Mouse (Mus musculus) limb, embryonic 11.5 days (tissue): Measurements from ENCODE around the gene Ccdc63. TPM values are rescaled to one million over a fixed set of nuclear protein-coding genes. Genes with fewer than 3 reads are reported as not detected.

Experiments
- ATAC-seq: fragments of 200-750 bp; cut with Nextera tagmentation; 2 replicates; pipeline ENCODE4 v1.8.0; 2017; ENCODE audit warnings: low read depth; ENCODE audit not compliant: insufficient number of reproducible peaks, low FRiP score, low TSS enrichment
- DNase-seq: peaks from one replicate; pipeline ENCODE4 v3.0.0-alpha.2; 2015; ENCODE audit warnings: low spot score
- H3K27ac ChIP-seq: fragments of 300-500 bp; sonication (generic); replicated peaks from 2 replicates; pipeline ENCODE4 v1.5.1; 2014; ENCODE audit warnings: low read depth, mild to moderate bottlenecking, low read length
- H3K27me3 ChIP-seq: fragments of 300-500 bp; sonication (generic); 2 replicates; pipeline ENCODE4 v1.6.1; 2014; ENCODE audit warnings: mild to moderate bottlenecking, low read length, mixed read lengths; ENCODE audit not compliant: control insufficient read depth, insufficient read depth
- H3K36me3 ChIP-seq: fragments of 300-500 bp; sonication (generic); 2 replicates; pipeline ENCODE4 v1.6.1; 2014; ENCODE audit warnings: mild to moderate bottlenecking, low read length, moderate library complexity, mixed read lengths; ENCODE audit not compliant: control insufficient read depth, insufficient read depth
- H3K4me1 ChIP-seq: fragments of 300-500 bp; sonication (generic); 2 replicates; pipeline ENCODE4 v1.6.1; 2014; ENCODE audit warnings: low read length, mixed read lengths; ENCODE audit not compliant: control insufficient read depth, insufficient read depth
- H3K4me2 ChIP-seq: fragments of 300-500 bp; sonication (generic); 2 replicates; pipeline ENCODE4 v1.6.1; 2014; ENCODE audit warnings: low read depth, mild to moderate bottlenecking, moderate library complexity; ENCODE audit not compliant: severe bottlenecking
- H3K4me3 ChIP-seq: fragments of 300-500 bp; sonication (generic); 2 replicates; pipeline ENCODE4 v1.5.1; 2014; ENCODE audit warnings: low read depth, low read length
- H3K9ac ChIP-seq: fragments of 300-500 bp; sonication (generic); 2 replicates; pipeline ENCODE4 v1.6.1; 2014; ENCODE audit warnings: mild to moderate bottlenecking, low read length
- H3K9me3 ChIP-seq: fragments of 300-500 bp; sonication (generic); 2 replicates; pipeline ENCODE4 v1.6.1; 2016; ENCODE audit warnings: low read length; ENCODE audit not compliant: control insufficient read depth
- WGBS: fragments of 180-500 bp; shearing (Covaris S2); extraction: QIAGEN DNeasy Blood & Tissue Kit; methylation state at CpG from one replicate; pipeline ENCODE4 v1.1.7; 2014; 5-methylcytosine and 5-hydroxymethylcytosine counted together
- polyA plus RNA-seq: library from polyadenylated mRNA; unstranded; fragments of >200 nt; fragmentation: Nextera tagmentation; extraction: Ambion mirVana; gene quantifications from 2 replicates; pipeline ENCODE4 v1.2.1, GENCODE M21; 2014

The Ccdc63 gene
- polyA plus RNA-seq, 1 experiment from 2014 or later: not detected

DNA sequence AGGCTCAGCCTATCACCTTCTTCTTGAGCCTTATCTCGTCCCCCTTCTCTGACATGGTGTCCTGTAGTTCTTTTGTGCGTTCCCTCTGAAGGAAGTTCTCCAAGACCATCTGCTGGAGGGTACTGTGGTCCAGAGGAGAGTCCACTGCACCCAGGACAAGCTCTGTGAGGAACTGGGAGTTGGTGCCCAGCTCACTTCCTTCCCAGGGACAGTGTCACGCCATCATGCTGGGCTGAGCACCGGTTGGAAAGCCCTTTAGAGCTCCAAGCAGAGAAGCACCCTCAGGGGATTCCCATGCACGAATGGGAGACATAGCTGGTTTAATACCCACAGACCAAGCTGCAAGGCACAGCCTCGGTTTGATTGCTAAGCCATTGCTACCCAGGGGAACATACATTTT lies 32.5 kb downstream of the Ccdc63 start:
- H3K9me3 ChIP-seq: no peaks in the 10 kb centered on the region
- H3K4me3 ChIP-seq: no peak overlapping the region
- DNase-seq (no peak), ATAC-seq (no peak)
- H3K36me3 ChIP-seq: no peaks in the 10 kb centered on the region
- H3K27me3 ChIP-seq: no peaks in the 10 kb centered on the region
- H3K4me1 ChIP-seq: 0 out of 2 replicates have a peak, but pooled peaks cover 2% of the 10 kb centered on the region
- H3K9ac ChIP-seq: no peak overlapping the region
- H3K4me2 ChIP-seq: no peak overlapping the region
- WGBS: 64% methylated on average over 6 of the region's 6 CpGs
- H3K27ac ChIP-seq: no peak overlapping the region

GRCm38 (mm10) chr5:122106212-122106611 lies 34.4 kb downstream of the Ccdc63 start:
- H3K27ac ChIP-seq: no peak overlapping the region
- ATAC-seq: no peak
- no peak overlapping the region for H3K4me2 ChIP-seq
- WGBS: 80% methylated on average over 6 of the region's 6 CpGs
- no peak overlapping the region for H3K4me3 ChIP-seq
- no peaks in the 10 kb centered on the region for H3K9me3 ChIP-seq
- H3K4me1 ChIP-seq: 0 out of 2 replicates have a peak, but pooled peaks cover 2% of the 10 kb centered on the region
- H3K27me3 ChIP-seq: no peaks in the 10 kb centered on the region
- no peak overlapping the region for H3K9ac ChIP-seq
- no peaks in the 10 kb centered on the region for H3K36me3 ChIP-seq
- no peak for DNase-seq

GRCm38 (mm10) chr5:122104981-122105380 lies 35.6 kb downstream of the Ccdc63 start:
- DNase-seq: no peak
- H3K4me3 ChIP-seq: no peak overlapping the region
- H3K27ac ChIP-seq: no peak overlapping the region

DNA sequence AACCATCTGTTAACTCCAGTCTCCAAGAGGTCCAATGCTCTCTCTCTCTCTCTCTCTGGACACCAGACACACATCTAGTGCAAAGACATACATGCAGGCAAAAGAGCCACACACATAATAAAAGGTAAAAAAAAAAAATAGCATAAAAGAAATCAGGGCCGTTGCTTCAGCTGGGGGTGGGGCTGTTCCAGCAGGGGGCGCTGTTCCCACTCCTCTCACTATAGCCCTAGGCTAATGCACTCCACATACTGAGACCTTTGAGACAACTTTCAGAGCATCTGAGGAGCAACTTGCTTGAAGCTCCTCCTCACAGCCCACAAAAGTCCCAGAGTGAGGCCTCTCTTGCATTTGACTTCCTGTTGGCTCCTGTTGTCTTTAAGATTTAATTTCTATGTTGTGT lies 36.4 kb downstream of the Ccdc63 start:
- no peaks in the 10 kb centered on the region for H3K27me3 ChIP-seq
- no peak overlapping the region for H3K9ac ChIP-seq
- no peak for ATAC-seq
- H3K36me3 ChIP-seq: no peaks in the 10 kb centered on the region
- peak; percentile 64 for DNase-seq
- H3K27ac ChIP-seq: no peak overlapping the region
- no peaks in the 10 kb centered on the region for H3K9me3 ChIP-seq
- H3K4me1 ChIP-seq: 0 out of 2 replicates have a peak, but pooled peaks cover under 1% of the 10 kb centered on the region
- H3K4me2 ChIP-seq: no peak overlapping the region
- H3K4me3 ChIP-seq: no peak overlapping the region
- 41% methylated on average over 2 of the region's 2 CpGs for WGBS

More at GRCm38 (mm10) chr5:122104981-122105380, 35.6 kb downstream of the Ccdc63 start:
- no peak overlapping the region for H3K4me2 ChIP-seq
- no peak for ATAC-seq
- no peaks in the 10 kb centered on the region for H3K27me3 ChIP-seq
- no peaks in the 10 kb centered on the region for H3K36me3 ChIP-seq
- 90% methylated on average over 9 of the region's 9 CpGs for WGBS
- 0 out of 2 replicates have a peak, but pooled peaks cover 2% of the 10 kb centered on the region for H3K4me1 ChIP-seq
- no peak overlapping the region for H3K9ac ChIP-seq
- no peaks in the 10 kb centered on the region for H3K9me3 ChIP-seq

DNA sequence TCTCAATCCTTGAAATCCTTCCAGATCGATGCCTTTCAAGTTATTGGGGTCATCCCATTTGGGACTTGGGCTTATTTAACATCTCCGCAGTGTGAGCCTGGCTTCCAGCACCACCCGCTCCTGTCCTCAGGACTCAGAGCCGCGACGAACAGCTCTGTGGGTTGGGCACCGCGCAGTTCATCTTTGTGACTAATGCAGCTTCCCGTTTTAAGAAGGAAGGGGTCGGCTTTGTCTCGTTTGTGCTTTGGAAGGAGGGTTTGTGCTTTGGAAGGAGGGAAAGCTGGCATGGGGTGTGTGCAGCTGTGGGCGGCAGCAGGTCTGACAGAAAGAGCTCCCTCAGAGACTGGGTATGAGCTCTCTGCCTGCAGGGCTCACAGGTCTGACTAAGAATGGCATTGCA lies 37.5 kb downstream of the Ccdc63 start:
- no peak overlapping the region for H3K4me2 ChIP-seq
- no peaks in the 10 kb centered on the region for H3K27me3 ChIP-seq
- DNase-seq (no peak), ATAC-seq (no peak)
- H3K36me3 ChIP-seq: no peaks in the 10 kb centered on the region
- no peak overlapping the region for H3K4me3 ChIP-seq
- 50% methylated on average over 12 of the region's 12 CpGs for WGBS
- H3K4me1 ChIP-seq: no peaks in the 10 kb centered on the region
- no peaks in the 10 kb centered on the region for H3K9me3 ChIP-seq
- H3K27ac ChIP-seq: no peak overlapping the region
- no peak overlapping the region for H3K9ac ChIP-seq

- no peak for ATAC-seq
- no peaks in the 10 kb centered on the region for H3K27me3 ChIP-seq
- no peaks in the 10 kb centered on the region for H3K4me1 ChIP-seq
- H3K4me3 ChIP-seq: no peak overlapping the region
- no peaks in the 10 kb centered on the region for H3K9me3 ChIP-seq
- H3K36me3 ChIP-seq: no peaks in the 10 kb centered on the region
- no peak overlapping the region for H3K4me2 ChIP-seq
- H3K27ac ChIP-seq: no peak overlapping the region
- no peak overlapping the region for H3K9ac ChIP-seq
- DNase-seq: no peak
- WGBS: 37% methylated on average over 7 of the region's 7 CpGs
These were observed 38.1 kb downstream of the Ccdc63 start for GRCm38 (mm10) chr5:122102476-122103050.

GRCm38 (mm10) chr5:122094439-122094838 lies 46.2 kb downstream of the Ccdc63 start:
- H3K27ac ChIP-seq: no peak overlapping the region
- no peak for ATAC-seq
- WGBS: 79% methylated on average over 10 of the region's 10 CpGs

DNA sequence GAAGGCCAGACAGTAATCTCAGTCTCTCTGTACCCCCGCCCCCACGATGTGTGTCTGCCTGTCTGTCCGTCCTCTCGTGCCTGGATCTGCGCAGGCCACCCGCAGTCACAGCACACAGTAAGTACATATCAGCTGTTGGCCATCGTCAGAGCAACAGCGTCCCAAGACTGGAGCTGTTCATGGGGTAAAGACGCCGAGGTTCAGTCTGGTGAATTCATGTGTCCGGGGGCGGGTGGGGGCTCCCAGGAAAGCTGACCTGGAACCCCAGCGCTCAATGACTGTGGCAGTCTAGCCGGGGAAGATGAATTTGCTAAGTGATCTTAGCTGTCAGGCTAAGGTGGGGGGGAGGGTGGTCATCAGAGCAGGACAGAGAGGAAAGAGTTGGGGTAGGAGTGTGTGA lies 46.9 kb downstream of the Ccdc63 start:
- Histone ChIP-seq H3K4me3 (no peak overlapping the region), H3K4me2 (no peak overlapping the region), H3K36me3 (no peaks in the 10 kb centered on the region), H3K27ac (no peak overlapping the region), H3K27me3 (no peaks in the 10 kb centered on the region), H3K9me3 (no peaks in the 10 kb centered on the region), H3K9ac (no peak overlapping the region), H3K4me1 (no peaks in the 10 kb centered on the region)
- ATAC-seq: no peak
- WGBS: 83% methylated on average over 14 of the region's 14 CpGs
- DNase-seq: no peak

More at GRCm38 (mm10) chr5:122094439-122094838, 46.2 kb downstream of the Ccdc63 start:
- DNase-seq: no peak
- Histone ChIP-seq H3K27me3 (no peaks in the 10 kb centered on the region), H3K9ac (no peak overlapping the region), H3K4me1 (no peaks in the 10 kb centered on the region), H3K4me3 (no peak overlapping the region), H3K4me2 (no peak overlapping the region), H3K36me3 (no peaks in the 10 kb centered on the region), H3K9me3 (no peaks in the 10 kb centered on the region)

- no peak overlapping the region for H3K27ac ChIP-seq
- DNase-seq (no peak), ATAC-seq (no peak)
- H3K27me3 ChIP-seq: no peaks in the 10 kb centered on the region
- H3K4me1 ChIP-seq: no peaks in the 10 kb centered on the region
- H3K9ac ChIP-seq: no peak overlapping the region
- 62% methylated on average over 11 of the region's 11 CpGs for WGBS
- H3K9me3 ChIP-seq: no peaks in the 10 kb centered on the region
- H3K4me2 ChIP-seq: no peak overlapping the region
- H3K36me3 ChIP-seq: no peaks in the 10 kb centered on the region
- no peak overlapping the region for H3K4me3 ChIP-seq
These were observed 47.8 kb downstream of the Ccdc63 start for GRCm38 (mm10) chr5:122092794-122093193.
